Mouse (Mus musculus): Measurements from ENCODE around the gene Gm11444. TPM values are rescaled to one million over a fixed set of nuclear protein-coding genes. Genes with fewer than 3 reads are reported as not detected.
A peak's percentile ranks its signal among the peaks of the same experiment; 100 is the strongest.

Gm11444 gene
- not detected for total RNA-seq (2021)
- long read RNA-seq, experiment 1, result 0 reads
- long read RNA-seq, experiment 2, result 0 reads

DNA sequence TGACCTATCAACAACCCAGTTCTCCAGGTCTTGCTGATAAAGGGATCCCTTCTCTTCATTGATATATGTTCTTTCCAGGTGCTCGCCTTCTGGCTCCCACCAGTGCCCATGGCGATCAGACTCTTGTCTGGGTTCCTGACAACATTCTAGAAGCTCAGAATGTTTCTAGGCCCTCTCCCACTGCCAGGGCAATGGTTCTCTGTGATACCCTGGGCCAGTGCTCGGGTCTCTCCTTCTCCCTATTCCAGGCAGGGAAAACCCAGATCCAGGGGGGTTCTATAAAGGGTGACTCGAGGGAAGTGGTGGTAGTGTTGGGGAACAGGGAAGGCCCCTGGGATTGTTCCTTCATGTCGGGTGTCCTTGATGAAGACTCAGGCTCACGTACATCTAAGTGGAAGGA lies at the start of gene Gm11444:
Gene Gm11444 (minus strand): TSS at position 101 of the 400 bp plus-strand sequence.
- no peak for DNase-seq
- intact Hi-C loops (cut with DNase I), result no loop called here

DNA sequence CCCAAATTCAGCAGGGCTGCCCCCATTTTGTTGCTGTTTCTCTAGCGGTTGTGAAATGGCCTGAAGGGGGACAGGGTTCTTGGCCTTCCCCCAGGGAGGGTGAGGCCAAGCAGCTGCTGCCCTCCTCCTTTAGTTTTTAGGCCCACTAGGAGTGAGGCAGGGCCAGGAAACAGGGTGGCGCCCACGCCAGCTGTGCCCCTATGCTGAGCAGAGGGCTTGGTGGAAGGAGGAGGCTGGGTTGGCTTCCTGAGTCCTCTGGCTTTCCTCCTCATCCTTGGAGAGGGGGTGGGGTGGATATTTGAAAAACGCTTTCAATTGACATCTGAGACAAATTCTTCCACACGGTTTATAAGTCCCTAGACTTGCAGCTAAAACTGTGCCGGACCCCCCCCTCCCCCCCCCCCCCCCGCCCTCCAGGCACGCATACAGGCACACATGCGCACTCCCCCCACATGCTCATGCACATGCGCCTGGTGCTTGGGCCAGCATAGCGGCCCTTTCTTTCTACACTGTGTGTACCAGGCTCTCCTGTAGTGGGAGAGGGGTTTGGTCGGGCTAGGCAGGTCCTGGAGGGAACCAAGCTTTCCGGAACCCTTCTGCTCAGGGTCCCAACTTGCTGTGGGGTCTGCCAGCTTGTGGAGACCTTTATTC lies 46.3 kb upstream of the Gm11444 start:
- intact Hi-C loops (cut with DNase I), result no loop called here
- no peak for DNase-seq

DNA sequence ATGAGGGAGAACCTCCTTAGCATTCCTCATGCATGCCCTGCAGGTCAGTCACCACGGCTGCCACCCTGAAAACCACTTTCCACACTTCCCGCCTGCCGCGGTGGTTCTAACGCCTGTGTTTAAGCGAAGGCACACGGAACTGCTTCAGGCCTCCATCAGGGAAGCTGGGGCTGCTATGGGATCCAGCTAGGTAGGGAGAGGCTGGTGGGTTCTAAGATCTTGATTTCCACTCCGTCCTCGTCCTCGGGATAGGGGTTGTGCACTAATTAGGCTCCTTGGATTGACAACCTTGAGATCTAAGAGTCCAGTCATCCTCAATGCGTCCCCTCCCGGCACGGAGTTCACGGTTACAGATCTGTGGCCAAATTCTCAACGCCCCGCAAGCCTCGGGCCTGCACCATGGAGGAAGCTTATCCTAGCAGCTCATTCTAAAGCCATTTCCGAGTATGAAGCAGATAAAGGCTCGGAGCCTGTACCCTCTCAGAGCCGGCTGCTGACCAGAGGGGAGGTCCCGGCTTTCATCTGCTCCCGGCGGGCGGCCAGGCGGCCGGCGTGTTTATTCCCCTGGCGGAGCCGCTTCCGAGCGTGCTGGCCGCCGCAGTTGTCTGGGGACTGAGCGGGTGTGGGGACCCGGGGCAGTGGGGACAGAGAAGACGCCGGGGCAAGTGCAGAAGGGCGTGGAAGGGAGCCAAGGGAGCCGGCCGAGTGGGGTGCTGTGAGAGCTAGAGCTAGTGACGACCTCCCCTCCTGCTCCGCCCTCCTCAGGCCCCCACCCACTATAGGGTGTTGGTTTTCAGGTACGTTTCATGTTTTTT lies 44.8 kb upstream of the Gm11444 start:
- peak; percentile 39 to 48 for DNase-seq
- intact Hi-C loops (cut with DNase I), result no loop called here

GRCm38 (mm10) chr11:85894136-85894530 lies 44.0 kb upstream of the Gm11444 start:
- intact Hi-C loops (cut with DNase I), result no loop called here
- DNase-seq, result no peak

DNA sequence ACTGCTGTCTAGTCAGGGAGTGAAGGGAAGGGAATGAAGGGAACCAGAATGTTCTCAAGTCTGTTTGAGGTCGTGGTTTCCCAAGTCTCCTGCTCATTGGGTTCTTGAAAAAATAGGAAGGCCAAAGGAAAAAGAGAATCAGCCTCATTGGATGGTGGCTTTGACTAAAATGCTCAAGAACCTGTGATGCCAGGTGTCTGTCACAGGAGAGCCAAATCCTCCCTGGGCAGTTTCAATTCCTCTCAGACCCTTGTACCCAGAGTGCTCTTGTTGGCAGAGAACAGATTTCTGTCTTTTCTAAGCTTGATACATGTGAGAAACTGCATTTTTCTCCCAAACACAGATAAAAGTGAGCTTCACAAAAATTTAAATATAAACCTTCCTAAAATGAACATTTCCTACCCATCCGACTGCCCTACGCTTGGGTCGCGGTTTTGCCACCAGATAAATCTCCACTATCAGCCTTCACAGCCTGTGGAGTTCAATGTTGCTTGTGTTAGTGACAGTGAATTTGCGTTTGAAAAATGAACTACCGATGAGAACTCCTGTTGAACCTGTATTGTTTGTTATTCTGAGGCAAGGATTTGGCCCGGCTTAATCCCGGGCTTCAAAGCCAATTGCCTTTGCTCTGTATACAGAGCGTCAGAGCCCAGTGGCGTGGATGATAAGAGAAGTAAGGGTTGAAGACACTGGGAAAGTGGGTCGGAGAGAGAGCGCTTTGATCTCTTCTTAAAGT lies 43.4 kb upstream of the Gm11444 start:
- DNase-seq, result no peak
- intact Hi-C loops (cut with DNase I), result no loop called here

GRCm38 (mm10) chr11:85892771-85893170 lies 42.6 kb upstream of the Gm11444 start:
- DNase-seq, result no peak
- intact Hi-C loops (cut with DNase I), result no loop called here

GRCm38 (mm10) chr11:85891692-85892040 lies 41.5 kb upstream of the Gm11444 start:
- intact Hi-C loops (cut with DNase I), result no loop called here
- no peak for DNase-seq

GRCm38 (mm10) chr11:85891010-85891691 lies 41.0 kb upstream of the Gm11444 start:
- intact Hi-C loops (cut with DNase I), result no loop called here
- no peak for DNase-seq

DNA sequence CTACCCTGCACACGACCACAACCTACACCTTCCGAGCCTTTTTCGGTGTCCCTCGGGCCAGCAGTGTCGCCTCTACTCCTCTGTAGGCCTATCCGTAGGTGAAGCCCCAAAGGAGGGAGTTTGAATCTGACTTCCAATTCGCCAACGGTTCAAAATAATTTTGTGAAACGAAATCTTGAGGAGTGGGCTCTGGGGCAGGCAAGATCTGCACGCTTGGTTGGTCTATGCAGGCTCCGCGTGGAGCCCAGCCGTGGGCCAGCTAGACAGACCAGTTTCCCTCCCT lies 40.4 kb upstream of the Gm11444 start:
- intact Hi-C loops (cut with DNase I), result no loop called here
- DNase-seq, result no peak

- no peak for DNase-seq
- intact Hi-C loops (cut with DNase I), result no loop called here
Measured at GRCm38 (mm10) chr11:85889730-85890562, 39.8 kb upstream of the Gm11444 start.

- DNase-seq, result no peak
- intact Hi-C loops (cut with DNase I), result no loop called here
Measured at GRCm38 (mm10) chr11:85889056-85889729, 39.1 kb upstream of the Gm11444 start.

DNA sequence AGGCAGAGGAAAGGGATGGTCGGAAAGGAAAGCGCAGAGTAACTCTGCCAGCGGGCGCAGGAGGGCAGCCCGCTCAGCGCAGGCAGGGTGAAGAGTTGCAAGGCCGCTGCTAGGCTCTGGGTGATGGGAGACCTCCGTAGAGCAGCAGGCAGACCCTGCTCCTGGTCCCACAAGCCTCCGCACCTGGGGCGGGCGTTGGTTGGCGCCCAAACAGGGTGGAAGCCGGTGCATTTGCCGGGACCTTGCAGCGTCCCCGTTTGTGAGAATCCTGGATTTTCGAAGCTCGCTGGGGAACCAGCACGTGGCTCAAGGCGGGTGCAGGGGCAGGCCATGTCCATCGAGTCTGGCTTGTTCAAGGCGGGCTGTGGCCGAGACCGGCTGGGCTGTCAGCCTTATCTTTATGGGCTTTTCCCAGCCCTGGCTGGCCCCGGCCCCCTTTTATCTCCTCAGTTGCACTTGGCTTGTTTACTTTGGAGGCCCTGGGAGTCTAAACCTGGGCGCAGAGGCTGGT lies 38.4 kb upstream of the Gm11444 start:
- intact Hi-C loops (cut with DNase I), result no loop called here

DNA sequence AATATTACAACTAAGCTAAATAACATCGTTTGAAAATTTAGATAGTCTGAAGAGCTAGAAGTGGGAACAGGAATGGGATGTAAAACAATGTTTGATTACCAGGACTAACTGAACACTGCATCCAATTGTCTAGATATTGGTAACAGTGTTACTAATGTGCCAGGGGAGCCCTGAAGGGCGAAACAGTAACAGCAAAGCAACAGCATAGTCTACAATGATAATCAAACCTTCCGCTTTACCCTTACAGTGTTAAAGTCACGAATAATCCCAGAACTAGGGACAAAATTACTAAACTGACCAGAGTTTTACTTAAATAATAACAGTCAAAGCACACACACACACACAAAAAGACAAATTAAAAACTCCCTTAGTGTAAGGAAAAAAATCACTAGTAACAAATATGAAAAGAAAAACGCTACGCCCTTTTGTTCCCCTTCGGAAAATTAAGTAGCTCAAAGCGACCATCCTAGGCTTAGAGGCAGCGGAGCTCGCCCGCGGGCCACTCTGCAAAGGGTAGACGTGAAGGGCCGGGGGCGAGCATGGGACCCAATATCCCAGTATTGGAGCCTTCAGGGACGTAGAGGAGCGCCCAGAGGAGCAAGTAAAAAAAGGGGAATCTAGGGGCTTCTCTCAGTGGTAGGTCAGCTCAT lies 37.8 kb upstream of the Gm11444 start:
- intact Hi-C loops (cut with DNase I), result no loop called here
- DNase-seq, result no peak

More for the DNA sequence above, 38.4 kb upstream of the Gm11444 start:
- no peak for DNase-seq

- no peak for DNase-seq
- intact Hi-C loops (cut with DNase I), result no loop called here
Measured at GRCm38 (mm10) chr11:85887273-85887672, 37.1 kb upstream of the Gm11444 start.

GRCm38 (mm10) chr11:85886429-85886785 lies 36.3 kb upstream of the Gm11444 start:
- no peak for DNase-seq
- intact Hi-C loops (cut with DNase I), result no loop called here

GRCm38 (mm10) chr11:85885665-85886428 lies 35.7 kb upstream of the Gm11444 start, which contains the start of gene Tbx4:
Tbx4 (plus strand) TSS chr11:85886422.
- intact Hi-C loops (cut with DNase I), result no loop called here
- no peak for DNase-seq

DNA sequence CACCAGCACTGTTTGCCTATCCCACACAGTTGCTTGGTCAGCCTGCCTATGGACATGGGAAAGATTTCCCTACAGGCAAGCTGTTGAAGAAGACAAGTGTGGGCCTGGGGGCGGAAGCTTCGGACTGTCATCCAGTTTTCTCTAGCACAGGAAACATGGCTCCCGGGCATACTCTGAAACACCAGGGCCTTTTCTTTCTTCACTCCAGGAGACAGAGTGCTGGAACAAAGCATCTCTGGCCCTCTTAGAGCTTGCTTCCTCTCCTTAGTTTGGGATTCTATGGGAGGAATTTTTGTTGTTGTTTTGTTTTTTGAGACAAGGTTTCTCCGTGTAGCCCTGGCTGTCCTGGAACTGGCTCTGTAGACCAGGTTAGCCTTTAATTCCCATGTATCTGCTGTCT lies 34.4 kb upstream of the Gm11444 start:
- intact Hi-C loops (cut with DNase I), result no loop called here

More for the DNA sequence above, 34.4 kb upstream of the Gm11444 start:
- no peak for DNase-seq

Measured in heart, postnatal 14 days (tissue).